Mouse (Mus musculus) right cerebral cortex, postnatal 36 days (tissue): ENCODE measurements around the gene Sms.

Source experiments
- DNase-seq, 2 experiments: peaks; one replicate each; pipeline ENCODE4 v3.0.0; 2022; ENCODE audit warnings: low spot score in 2 of 2, mixed read lengths in 1 of 2

Gene Sms

DNA sequence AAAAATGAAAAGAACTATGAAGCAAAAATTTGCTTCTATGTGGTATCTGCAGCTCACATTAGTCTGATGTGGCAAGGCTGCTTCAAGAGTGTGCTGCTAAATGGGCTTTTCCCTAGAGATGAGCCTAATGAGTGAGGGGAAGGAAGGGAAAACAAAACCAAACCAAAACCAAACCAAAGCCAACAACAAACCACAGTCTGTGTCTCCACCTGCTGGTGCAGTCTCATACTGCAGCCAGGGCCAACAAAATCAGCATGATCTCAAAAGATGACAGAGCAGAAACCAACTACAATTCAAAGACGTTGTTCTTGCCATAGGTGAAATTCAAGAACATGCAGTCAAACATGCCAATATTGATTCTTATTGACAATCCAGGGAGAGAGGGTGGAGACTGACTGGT, 37.7 kb downstream of the Sms start:
- peak in 1 of 2 experiments; percentile 9 for DNase-seq

GRCm38 (mm10) chrX:157449000-157449399, 43.1 kb downstream of the Sms start:
- DNase-seq: no peak

- no peak for DNase-seq
Measured at GRCm38 (mm10) chrX:157447431-157447830, 44.7 kb downstream of the Sms start.

DNA sequence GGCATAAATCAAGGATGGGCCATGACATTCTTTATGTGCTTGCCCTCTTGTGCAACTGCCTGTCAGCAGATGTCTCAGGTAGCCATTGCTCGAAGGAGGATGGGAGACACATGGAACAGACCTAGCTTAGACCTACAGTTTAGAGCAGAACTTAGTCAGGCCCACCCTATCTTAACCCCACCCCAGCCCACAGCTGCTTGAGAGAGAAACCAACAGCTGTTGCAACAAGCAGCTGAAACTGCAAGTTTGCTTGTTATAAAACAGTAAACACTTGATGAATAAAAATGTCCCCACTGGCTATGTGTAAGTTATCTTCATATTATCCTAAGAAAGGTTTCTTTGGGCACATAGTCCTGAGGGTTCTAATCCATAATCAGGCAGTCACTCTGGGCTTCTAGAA, 57.3 kb downstream of the Sms start:
- DNase-seq: no peak

DNA sequence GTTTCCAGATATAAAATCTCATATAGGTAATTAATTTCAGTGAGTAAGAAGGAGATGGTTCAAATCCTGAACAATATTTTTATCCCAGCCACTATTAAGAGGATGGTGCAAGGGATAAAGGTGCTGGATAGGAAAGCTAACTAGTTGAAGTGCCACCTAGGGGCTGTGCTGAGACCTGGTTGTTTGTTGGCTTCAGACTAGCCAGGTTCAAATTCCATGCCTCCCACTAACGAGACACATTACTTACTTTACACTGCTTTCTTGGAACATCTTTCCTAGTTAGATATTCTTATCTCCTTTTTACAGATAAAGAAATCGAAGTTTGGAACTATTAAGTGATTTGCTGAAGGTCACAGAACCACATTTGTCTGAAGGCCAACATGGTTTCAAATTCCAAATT, 72.6 kb downstream of the Sms start:
- no peak for DNase-seq

DNA sequence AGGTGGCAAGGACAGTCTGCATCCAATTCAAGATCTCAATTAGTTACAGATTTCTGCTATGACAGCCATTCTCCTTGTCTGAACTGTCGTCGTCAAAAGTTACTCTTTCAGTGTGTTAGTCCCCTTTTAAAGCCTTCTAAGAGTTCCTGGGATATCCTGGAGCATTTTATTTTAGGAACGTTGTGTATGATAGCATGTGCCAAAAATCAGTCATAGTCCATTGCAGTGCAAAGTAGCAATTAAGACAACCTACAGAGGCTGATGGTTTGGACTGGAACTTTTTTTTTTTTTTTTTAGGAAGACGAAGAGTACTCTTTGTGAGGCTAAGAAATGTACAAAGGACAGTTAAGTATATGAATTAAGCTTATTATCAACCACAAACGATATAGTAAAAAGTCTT, 76.9 kb downstream of the Sms start, which contains the start of gene Phex:
Gene Phex (minus strand): TSS at position 101 of the 400 bp plus-strand sequence.
- no peak for DNase-seq

GRCm38 (mm10) chrX:157404919-157405318, 87.2 kb downstream of the Sms start:
- DNase-seq: no peak
